Mouse (Mus musculus) G1E (cell line): ENCODE results near the gene Ces1d. TPM values are rescaled to one million over a fixed set of nuclear protein-coding genes. Genes with fewer than 3 reads are reported as not detected.

Source experiments
- ATAC-seq: 2 replicates; pipeline ENCODE4 v1.8.0; 2016; ENCODE audit warnings: mild to moderate bottlenecking; ENCODE audit not compliant: insufficient number of reproducible peaks, poor library complexity, low FRiP score, severe bottlenecking; ENCODE audit errors: extremely low read depth
- DNase-seq: peaks from one replicate; pipeline ENCODE4 v3.0.0; 2012; ENCODE audit warnings: low spot score
- H3K27me3 ChIP-seq: 2 replicates; pipeline ENCODE4 v1.6.1; 2012; ENCODE audit warnings: mild to moderate bottlenecking, low read length, inconsistent platforms; ENCODE audit not compliant: insufficient read depth
- H3K36me3 ChIP-seq: replicated peaks from 2 replicates; pipeline ENCODE3; 2012; ENCODE audit warnings: mild to moderate bottlenecking, inconsistent platforms
- H3K4me1 ChIP-seq: 2 replicates; pipeline ENCODE4 v1.6.1; 2012; ENCODE audit warnings: low read depth, low read length, inconsistent platforms, mixed read lengths; ENCODE audit not compliant: insufficient read depth
- H3K4me3 ChIP-seq: 2 replicates; pipeline ENCODE4 v1.5.1; 2012; ENCODE audit warnings: low read depth, mild to moderate bottlenecking, inconsistent platforms, low read length, moderate library complexity, mixed read lengths
- H3K9me3 ChIP-seq: replicated peaks from 2 replicates; pipeline ENCODE4 v1.6.1; 2012; ENCODE audit warnings: inconsistent platforms
- CTCF ChIP-seq: IDR thresholded peaks from 2 replicates; pipeline ENCODE4 v1.5.1; 2012; ENCODE audit warnings: low read depth, low read length, inconsistent platforms, mixed read lengths
- GATA1 ChIP-seq: IDR thresholded peaks from 2 replicates; pipeline ENCODE4 v1.6.1; 2012; ENCODE audit warnings: borderline replicate concordance, low read length, inconsistent platforms, mixed read lengths
- GATA2 ChIP-seq: IDR thresholded peaks from 2 replicates; pipeline ENCODE4 v1.6.1; 2012; ENCODE audit warnings: low read depth, low read length, inconsistent platforms, borderline replicate concordance
- POLR2AphosphoS5 ChIP-seq: IDR thresholded peaks from 2 replicates; pipeline ENCODE4 v1.6.1; 2012; ENCODE audit warnings: low read depth, low read length, inconsistent platforms; ENCODE audit not compliant: insufficient replicate concordance
- TAL1 ChIP-seq: conservative IDR thresholded peaks from 2 replicates; pipeline ENCODE4 v1.6.1; 2012; ENCODE audit warnings: low read depth, low read length, inconsistent platforms, mixed read lengths
- polyA plus RNA-seq: library from polyadenylated mRNA; stranded (reverse); fragments of >175 nt; gene quantifications from 2 replicates; pipeline ENCODE4 v1.2.3, GENCODE M21; 2012
- total RNA-seq, 2 experiments: library from RNA; stranded (forward) in 1 of 2; stranded (reverse) in 1 of 2; fragments of 200-1000 nt in 1 of 2; fragments of >200 nt in 1 of 2; fragmentation: Nextera tagmentation in 1 of 2; gene quantifications; 2 replicates each; pipeline ENCODE4 v1.2.3; 2014 to 2017

Gene Ces1d
- total RNA-seq (2014; fragmentation: Nextera tagmentation) (not detected in 2 replicates), total RNA-seq (2017) (not detected in 2 replicates), polyA plus RNA-seq (not detected in 2 replicates)

DNA sequence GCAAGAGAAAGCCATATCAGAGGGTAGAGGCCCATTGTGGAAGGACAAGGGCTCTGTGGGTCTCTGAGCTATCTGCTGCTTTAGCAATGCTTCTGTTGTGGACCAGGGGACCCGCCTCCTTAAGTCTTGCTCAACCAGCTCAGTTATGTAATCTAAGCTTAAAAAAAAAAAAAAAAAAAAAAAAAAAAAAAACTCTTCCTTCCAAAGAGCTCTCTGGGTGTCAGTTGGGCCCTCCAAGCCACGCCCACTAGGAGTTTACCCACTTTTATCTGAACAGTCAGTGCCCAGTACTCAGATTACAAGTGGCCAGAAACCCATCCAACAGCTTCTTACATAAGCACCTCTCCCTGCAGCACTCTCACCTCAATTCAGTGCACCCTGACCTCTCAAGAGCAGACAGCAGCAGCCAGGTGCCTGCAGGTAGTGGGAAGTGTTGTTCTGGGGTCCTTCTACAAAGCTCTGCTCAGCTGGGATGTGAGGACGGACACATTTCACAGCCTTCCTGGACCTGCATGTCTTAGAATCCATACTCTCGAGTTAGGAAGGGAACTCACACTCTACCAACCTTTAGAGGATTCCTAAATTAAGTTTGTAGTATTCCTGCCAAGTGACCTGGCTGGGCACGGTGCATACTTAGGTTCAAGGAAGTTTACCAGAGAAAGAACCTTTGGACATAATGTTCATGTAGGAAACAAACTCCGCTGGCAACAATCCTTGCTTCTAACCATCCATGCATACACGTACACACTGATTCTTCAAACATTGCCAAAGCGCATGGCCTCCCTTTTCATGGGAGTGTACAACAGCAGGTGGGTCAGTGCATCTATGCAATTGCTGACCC is at the start of gene Ces1d:
TSS of gene Ces1d (minus strand) at position 154 of the 841 bp plus-strand sequence.
- H3K9me3 ChIP-seq = peaks cover 21% of the 10 kb centered on the region
- H3K27me3 ChIP-seq = no peaks in the 10 kb centered on the region
- ATAC-seq (no peak), DNase-seq (no peak)
- H3K4me3 ChIP-seq = no peak within 1 kb of the TSS
- no peaks in the 10 kb centered on the region for H3K4me1 ChIP-seq
- TF ChIP-seq POLR2AphosphoS5 = no peak
- H3K36me3 ChIP-seq = no peaks in the 10 kb centered on the region

DNA sequence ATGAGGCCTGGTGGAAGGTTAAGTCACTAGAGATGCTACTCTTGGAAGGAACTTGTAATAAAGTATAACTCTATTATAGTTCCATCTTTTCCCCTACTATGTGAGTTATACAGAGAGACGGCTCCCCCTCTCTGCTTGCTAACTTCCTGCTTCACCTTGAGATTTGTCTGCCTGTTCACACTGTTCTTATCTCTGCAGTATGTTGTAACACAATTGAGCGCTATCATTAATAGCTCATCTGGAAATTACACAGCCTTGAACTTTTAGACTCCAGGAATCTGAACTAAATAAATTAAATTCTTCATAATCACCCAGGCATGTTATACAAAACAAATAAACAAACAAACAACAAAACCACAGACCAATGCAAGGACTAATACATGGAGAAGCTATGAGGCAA is 48.4 kb upstream of the Ces1d start:
- peaks cover 12% of the 10 kb centered on the region for H3K9me3 ChIP-seq
- no peaks in the 10 kb centered on the region for H3K36me3 ChIP-seq
- H3K4me3 ChIP-seq = no peak overlapping the region
- no peak for TF ChIP-seq GATA2
- TF ChIP-seq POLR2AphosphoS5 = no peak
- TF ChIP-seq CTCF = no peak
- TF ChIP-seq GATA1 = no peak
- TF ChIP-seq TAL1 = no peak
- DNase-seq = no peak
- no peak for ATAC-seq
- H3K4me1 ChIP-seq = no peaks in the 10 kb centered on the region
- no peaks in the 10 kb centered on the region for H3K27me3 ChIP-seq

DNA sequence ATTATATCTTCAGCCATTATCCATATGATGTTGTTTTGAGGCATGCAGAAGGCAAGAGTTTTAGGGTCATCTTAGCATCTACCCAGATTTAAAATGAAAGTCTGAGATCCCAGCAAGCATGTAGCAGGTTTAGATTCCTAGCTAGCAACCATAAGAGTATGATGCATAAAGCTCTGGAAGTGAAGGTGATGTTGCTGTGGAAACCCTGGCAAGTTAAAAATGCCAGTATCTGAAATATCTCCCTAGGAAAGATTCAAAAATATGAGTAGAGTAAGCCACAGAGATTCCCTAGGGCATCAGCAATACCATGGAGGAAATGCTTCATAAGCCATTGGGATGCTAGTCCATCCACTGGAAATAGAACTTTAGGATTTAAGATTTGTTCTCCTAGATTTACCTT is 42.2 kb upstream of the Ces1d start:
- TF ChIP-seq CTCF = no peak
- no peak for TF ChIP-seq TAL1
- TF ChIP-seq GATA2 = no peak
- no peak for TF ChIP-seq GATA1
- no peak for TF ChIP-seq POLR2AphosphoS5
- H3K4me3 ChIP-seq = no peak overlapping the region
- ATAC-seq = no peak
- H3K9me3 ChIP-seq = peaks cover 8% of the 10 kb centered on the region
- no peaks in the 10 kb centered on the region for H3K27me3 ChIP-seq
- no peaks in the 10 kb centered on the region for H3K4me1 ChIP-seq
- DNase-seq = no peak
- H3K36me3 ChIP-seq = no peaks in the 10 kb centered on the region

DNA sequence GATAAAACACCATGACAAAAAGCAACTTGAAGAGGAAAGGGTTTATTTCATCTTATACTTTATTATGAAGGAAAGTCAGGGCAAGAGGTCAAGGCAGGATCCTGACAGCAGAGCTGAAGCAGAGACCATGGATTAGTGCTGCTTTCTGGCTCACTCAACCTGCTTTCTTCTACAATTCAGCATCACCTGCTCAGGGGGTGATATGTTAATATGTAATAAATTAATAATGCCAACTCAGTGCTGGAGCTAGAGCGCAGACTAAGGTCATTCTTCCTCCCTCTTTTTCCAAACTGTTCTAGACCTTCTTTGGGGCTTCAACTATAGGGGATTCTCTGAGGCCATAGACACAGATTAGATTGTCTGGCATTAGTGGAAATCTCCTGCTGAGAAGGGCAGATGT is 38.0 kb upstream of the Ces1d start:
- no peak for TF ChIP-seq GATA2
- TF ChIP-seq TAL1 = no peak
- TF ChIP-seq CTCF = no peak
- Histone ChIP-seq H3K4me3 (no peak overlapping the region), H3K9me3 (peaks cover 11% of the 10 kb centered on the region), H3K4me1 (no peaks in the 10 kb centered on the region), H3K36me3 (no peaks in the 10 kb centered on the region), H3K27me3 (no peaks in the 10 kb centered on the region)
- ATAC-seq (no peak), DNase-seq (no peak)

DNA sequence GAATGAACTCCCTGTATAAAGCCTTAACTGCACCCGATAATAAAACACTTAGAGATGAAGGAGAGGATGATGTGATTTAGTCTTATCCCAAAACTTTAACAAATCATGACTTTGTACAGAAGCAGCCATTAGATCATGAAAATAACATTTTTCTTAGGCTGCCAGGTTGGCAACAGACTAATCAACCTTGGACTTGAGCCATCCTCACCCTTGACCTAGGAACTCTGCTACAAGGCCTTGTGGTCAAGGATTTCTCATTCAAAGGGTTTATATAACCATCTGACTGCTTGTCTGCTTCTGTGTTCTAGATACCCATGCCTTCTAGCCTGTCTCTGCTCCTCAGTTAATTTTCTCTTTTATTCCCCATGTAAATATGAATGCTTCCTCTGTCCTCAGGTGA is 37.1 kb upstream of the Ces1d start:
- TF ChIP-seq POLR2AphosphoS5 = no peak
- DNase-seq = no peak
- no peaks in the 10 kb centered on the region for H3K4me1 ChIP-seq
- peaks cover 11% of the 10 kb centered on the region for H3K9me3 ChIP-seq
- no peaks in the 10 kb centered on the region for H3K36me3 ChIP-seq
- no peak for ATAC-seq
- H3K27me3 ChIP-seq = no peaks in the 10 kb centered on the region
- H3K4me3 ChIP-seq = no peak overlapping the region

DNA sequence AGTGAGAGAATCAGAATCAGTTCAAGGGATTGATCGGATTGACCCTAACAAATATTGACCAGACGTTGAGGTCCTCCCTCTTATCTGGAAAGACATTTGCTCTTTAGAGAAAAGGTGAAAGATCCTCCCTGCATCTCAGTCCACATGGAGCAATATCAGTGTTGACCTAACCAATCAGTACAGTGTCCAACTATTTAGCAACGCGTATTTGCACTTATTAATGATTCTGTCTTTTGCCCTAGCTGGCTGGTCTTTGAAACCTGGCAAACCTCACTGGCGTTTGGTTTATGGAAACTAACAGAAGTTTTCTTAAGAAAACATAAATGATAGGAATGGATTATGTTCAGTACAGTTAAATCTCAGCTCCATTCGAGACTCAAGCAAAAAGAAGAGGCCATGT is 36.4 kb upstream of the Ces1d start:
- Histone ChIP-seq H3K4me3 (no peak overlapping the region), H3K36me3 (no peaks in the 10 kb centered on the region), H3K9me3 (peaks cover 13% of the 10 kb centered on the region), H3K4me1 (no peaks in the 10 kb centered on the region), H3K27me3 (no peaks in the 10 kb centered on the region)
- TF ChIP-seq GATA2 (no peak), GATA1 (no peak), POLR2AphosphoS5 (no peak), TAL1 (no peak), CTCF (no peak)
- DNase-seq (no peak), ATAC-seq (no peak)

DNA sequence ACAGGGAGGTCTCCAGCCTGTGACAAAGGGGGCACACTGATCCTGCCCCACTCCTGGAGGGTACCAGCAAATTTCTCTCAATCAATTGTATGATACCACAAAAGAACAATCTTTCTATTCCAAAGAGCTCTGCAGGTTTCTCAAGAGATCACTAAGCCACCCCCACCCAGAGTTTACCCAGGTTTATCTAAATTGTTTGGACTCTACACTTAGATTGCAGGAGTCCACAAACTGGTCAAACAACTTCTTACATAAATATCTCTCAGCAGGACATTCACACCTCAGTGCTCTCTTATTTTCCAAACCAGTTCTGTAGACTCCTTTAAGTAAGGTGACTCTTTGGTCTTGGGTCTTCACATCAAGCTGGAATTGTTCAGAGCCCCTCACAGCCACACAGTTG is 31.8 kb upstream of the Ces1d start, which contains the start of gene Ces1e:
TSS of gene Ces1e (minus strand) at position 174 of the 400 bp plus-strand sequence.
- no peaks in the 10 kb centered on the region for H3K4me1 ChIP-seq
- no peak for DNase-seq
- ATAC-seq = no peak
- no peaks in the 10 kb centered on the region for H3K27me3 ChIP-seq
- no peak within 1 kb of the TSS for H3K4me3 ChIP-seq
- H3K36me3 ChIP-seq = no peaks in the 10 kb centered on the region
- H3K9me3 ChIP-seq = peaks cover 19% of the 10 kb centered on the region
- TF ChIP-seq GATA2 (no peak), POLR2AphosphoS5 (no peak)
